Mouse (Mus musculus) heart, adult 2 months (tissue): ENCODE measurements around the gene Pacsin2. TPM values are rescaled to one million over a fixed set of nuclear protein-coding genes. Genes with fewer than 3 reads are reported as not detected.
"Not testable (repeated sequence)": the region's sequence is repeated elsewhere in the genome, so short reads cannot be mapped to it uniquely, and the experiment has no call there.

ENCODE experiments used
- DNase-seq, 2 experiments: peaks; one replicate each; pipeline ENCODE4 v3.0.0; 2021
- H3K27ac ChIP-seq: fragments of 200-600 bp; 2 replicates; pipeline ENCODE4 v1.8.1; 2022
- H3K27me3 ChIP-seq: fragments of 200-500 bp; 2 replicates; pipeline ENCODE4 v1.6.1; 2012; ENCODE audit warnings: mild to moderate bottlenecking, low read length, inconsistent platforms, mixed read lengths; ENCODE audit not compliant: control insufficient read depth, insufficient read depth
- H3K36me3 ChIP-seq: fragments of 200-500 bp; 2 replicates; pipeline ENCODE4 v1.6.1; 2012; ENCODE audit warnings: low read length, inconsistent platforms; ENCODE audit not compliant: control insufficient read depth, insufficient read depth
- H3K4me1 ChIP-seq: fragments of 200-500 bp; 2 replicates; pipeline ENCODE4 v1.6.1; 2011; ENCODE audit warnings: low read length; ENCODE audit not compliant: control insufficient read depth, insufficient read depth
- H3K4me3 ChIP-seq: fragments of 200-600 bp; 2 replicates; pipeline ENCODE4 v1.8.1; 2022
- H3K79me2 ChIP-seq: fragments of 200-500 bp; replicated peaks from 2 replicates; pipeline ENCODE4 v1.6.1; 2012; ENCODE audit warnings: mild to moderate bottlenecking, inconsistent platforms, low read length, moderate library complexity, mixed read lengths; ENCODE audit not compliant: control insufficient read depth, insufficient read depth
- H3K9ac ChIP-seq: fragments of 200-500 bp; 2 replicates; pipeline ENCODE4 v1.6.1; 2012; ENCODE audit warnings: low read depth, mild to moderate bottlenecking, control low read depth, inconsistent platforms, low read length, mixed read lengths
- CTCF ChIP-seq: fragments of 200-600 bp; IDR thresholded peaks from 2 replicates; pipeline ENCODE4 v1.8.1; 2022; ENCODE audit warnings: antibody characterized with exemption, mild to moderate bottlenecking, moderate library complexity
- EP300 ChIP-seq: fragments of 200-500 bp; IDR thresholded peaks from 2 replicates; pipeline ENCODE4 v1.6.1; 2011; ENCODE audit warnings: low read depth, low read length, control low read depth; ENCODE audit not compliant: insufficient read depth
- POLR2A ChIP-seq: fragments of 200-500 bp; IDR thresholded peaks from 2 replicates; pipeline ENCODE4 v1.6.1; 2011; ENCODE audit warnings: mild to moderate bottlenecking, low read depth, low read length, control low read depth; ENCODE audit not compliant: insufficient read depth
- WGBS: fragments of 180-500 bp; shearing (Covaris S2); methylation state at CpG from one replicate; pipeline ENCODE4 v1.1.7; 2018; 5-methylcytosine and 5-hydroxymethylcytosine counted together
- intact Hi-C: fragments of 180-260 bp; cut with DNase I; formaldehyde crosslinking; loops from one replicate; pipeline ENCODE4 v1.15.1; 2025
- long read RNA-seq: library from polyadenylated mRNA; stranded (forward); transcript quantifications from one replicate; pipeline ENCODE4 v2.0.0, GENCODE M21; 2021
- polyA plus RNA-seq: library from polyadenylated mRNA; depleted of rRNA; stranded (reverse); fragments of >200 nt; gene quantifications from 2 replicates; pipeline ENCODE4 v1.2.3, GENCODE M21; 2012; rRNA removed
- total RNA-seq, 2 experiments: library from RNA; stranded (reverse); gene quantifications; 2 replicates each; pipeline ENCODE4 v1.2.3; 2021

The Pacsin2 gene
- total RNA-seq (100 to 1,000 TPM; 200 to 246 TPM), polyA plus RNA-seq (111 and 169 TPM in 2 replicates)
- long read RNA-seq, transcript Pacsin2-203 (11 exons, 3,693 nt): major isoform, 132 of 310 reads
- long read RNA-seq, transcript Pacsin2-202 (11 exons, 3,186 nt): minor isoform, 81 of 310 reads
- long read RNA-seq, transcript Pacsin2-210 (11 exons, 3,103 nt): minor isoform, 7 of 310 reads
- long read RNA-seq, partial matches to known transcripts: 17 of 310 reads
- long read RNA-seq, other reads (novel, unspliced or antisense): 73 of 310 reads

DNA sequence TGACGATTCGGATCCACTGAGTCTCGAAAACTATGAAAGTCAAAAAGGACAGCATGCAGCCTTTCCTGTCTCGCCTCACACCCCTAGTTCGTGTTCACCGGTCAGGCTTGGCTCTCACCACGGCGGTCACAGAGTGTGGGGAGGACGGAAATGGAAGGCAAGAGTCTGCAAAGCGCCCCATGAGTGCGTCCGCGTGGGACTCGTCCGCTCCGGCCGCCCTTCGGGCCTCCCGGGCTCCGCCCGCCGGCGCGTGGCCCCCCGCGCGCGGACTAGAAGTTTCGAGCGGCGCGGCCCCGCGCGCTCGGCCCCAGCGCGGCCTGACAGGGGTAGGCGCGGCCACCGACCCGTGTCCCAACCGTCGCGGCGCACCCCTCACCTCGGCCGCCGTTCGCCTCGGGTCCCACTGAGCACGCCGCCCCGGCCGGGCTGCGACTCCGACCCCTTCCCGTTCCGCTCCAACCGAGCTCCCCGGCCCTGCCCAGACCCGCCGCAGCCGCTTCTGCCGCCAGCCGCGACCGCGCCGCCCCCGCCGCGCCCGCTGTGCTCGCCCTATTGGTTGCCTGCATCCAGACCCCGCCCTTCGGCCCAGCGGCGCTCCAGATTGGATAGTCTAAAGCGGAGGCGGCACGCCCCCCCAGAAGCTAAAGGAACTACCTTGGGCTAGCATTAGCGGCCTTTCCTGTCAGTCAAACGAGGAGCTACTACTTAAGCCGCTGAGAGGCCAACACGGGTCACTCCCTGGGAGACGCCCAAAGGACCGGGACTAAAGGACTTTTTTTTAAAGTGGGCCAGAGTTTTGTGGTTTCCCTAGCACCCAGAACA, at the start of gene Pacsin2:
TSS of gene Pacsin2 (minus strand) at position 524 of the 822 bp plus-strand sequence.
- H3K9ac ChIP-seq: peak within 1 kb of the TSS; percentile 98
- no peaks in the 10 kb centered on the region for H3K27me3 ChIP-seq
- peak within 1 kb of the TSS; percentile 81 for H3K4me3 ChIP-seq
- peak within 1 kb of the TSS; percentile 94 for H3K27ac ChIP-seq
- peaks cover 7% of the 10 kb centered on the region for H3K79me2 ChIP-seq
- intact Hi-C loops: loop anchor here (2.0 kb wide), 1 partner anchor 31 kb away; no protein-coding TSS in a partner anchor
- no peak for TF ChIP-seq CTCF
- TF ChIP-seq EP300: 0 out of 2 replicates have a peak, but pooled peaks have one; percentile 7
- peak; percentile 87 for TF ChIP-seq POLR2A
- peak; percentile 97 to 99 for DNase-seq
- WGBS: 1% methylated on average over 70 of the region's 88 CpGs
- peaks cover 6% of the 10 kb centered on the region for H3K4me1 ChIP-seq
- H3K36me3 ChIP-seq: peaks cover 7% of the 10 kb centered on the region

DNA sequence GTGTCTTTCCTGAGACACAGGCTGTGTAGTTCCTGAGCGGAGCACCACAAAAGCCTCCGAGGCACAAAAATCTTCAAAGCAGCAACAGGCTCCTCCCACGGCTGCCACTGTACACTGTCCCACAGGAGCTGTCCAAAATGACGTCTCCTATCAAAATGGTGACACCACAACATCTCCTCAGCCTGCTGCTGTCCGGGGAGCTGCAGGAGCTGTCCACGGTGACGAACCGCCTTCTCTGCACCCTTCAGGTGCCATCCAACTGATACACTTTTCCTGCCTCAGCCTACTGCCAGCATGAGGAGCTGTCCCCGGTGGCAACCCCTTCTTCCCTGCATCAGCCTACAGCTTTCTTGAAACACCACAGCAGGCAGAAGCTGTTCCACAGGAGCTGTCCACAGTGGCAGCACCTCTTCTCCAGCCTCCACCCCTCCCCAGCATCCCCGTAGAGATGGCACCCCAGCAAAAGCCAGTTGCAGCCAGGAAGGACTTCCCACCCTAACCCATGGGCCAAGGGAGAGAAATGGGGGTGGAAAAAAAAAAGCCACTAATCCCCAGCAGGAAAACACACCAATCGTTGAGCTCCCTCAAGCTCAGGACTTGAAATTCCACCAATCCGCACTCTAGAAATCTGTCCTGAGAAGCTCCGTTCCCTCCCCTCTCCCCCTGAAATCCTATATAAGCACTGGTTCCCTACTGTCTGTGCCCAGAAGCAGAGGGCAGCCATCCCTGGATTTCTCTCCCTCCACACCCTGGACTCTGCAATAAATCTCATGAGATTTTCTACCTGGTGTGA, 48.3 kb upstream of the Pacsin2 start:
- WGBS: 56% methylated on average over 13 of the region's 13 CpGs
- Histone ChIP-seq H3K27ac (no peak overlapping the region), H3K79me2 (no peaks in the 10 kb centered on the region), H3K4me3 (no peak overlapping the region), H3K27me3 (no peaks in the 10 kb centered on the region), H3K4me1 (no peaks in the 10 kb centered on the region), H3K9ac (no peak overlapping the region), H3K36me3 (no peaks in the 10 kb centered on the region)
- no peak for DNase-seq
- TF ChIP-seq POLR2A (no peak), EP300 (no peak), CTCF (no peak)
- intact Hi-C loops: loop anchor here (10.0 kb wide), 1 partner anchor 358 kb away; no protein-coding TSS in a partner anchor

DNA sequence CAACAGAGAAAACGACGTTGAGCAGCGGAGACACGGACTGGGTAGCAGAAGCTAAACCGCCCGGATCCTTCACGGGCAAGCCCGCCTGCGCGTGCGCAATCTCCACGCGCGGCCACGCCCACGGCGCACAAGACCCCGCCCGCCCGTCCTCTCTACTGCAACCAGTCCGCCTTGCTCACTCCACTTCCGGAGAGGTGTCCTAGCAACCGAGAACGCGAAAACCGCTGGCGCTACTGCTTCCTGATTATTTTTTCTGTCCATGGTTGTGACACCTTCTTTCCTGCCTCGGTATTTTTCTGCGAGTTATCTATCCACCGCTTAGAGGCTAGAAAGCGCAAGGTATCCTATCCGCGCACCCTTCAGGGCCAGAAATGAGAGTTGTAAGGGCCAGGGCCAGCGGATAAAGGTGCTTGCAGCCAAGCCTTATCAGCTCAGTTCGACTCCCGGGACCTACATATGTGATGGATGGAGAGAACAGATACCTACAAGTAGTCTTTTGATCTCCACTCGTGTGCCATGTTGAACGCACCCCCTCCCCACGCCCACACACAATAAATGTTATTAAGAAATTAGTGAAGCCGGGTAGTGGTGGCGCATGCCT, 46.5 kb upstream of the Pacsin2 start, which contains the start of gene Ttll1:
TSS of gene Ttll1 (minus strand) at position 89 of the 601 bp plus-strand sequence.
- no peaks in the 10 kb centered on the region for H3K4me1 ChIP-seq
- peak; percentile 97 for DNase-seq
- H3K36me3 ChIP-seq: no peaks in the 10 kb centered on the region
- intact Hi-C loops: loop anchor here (10.0 kb wide), 1 partner anchor 356 kb away; no protein-coding TSS in a partner anchor
- no peaks in the 10 kb centered on the region for H3K79me2 ChIP-seq
- H3K9ac ChIP-seq: peak within 1 kb of the TSS; percentile 75
- TF ChIP-seq CTCF (no peak), POLR2A (peak; percentile 67; the same call in 1 of the 2 replicates), EP300 (0 out of 2 replicates have a peak, but pooled peaks have one; percentile 18)
- H3K27me3 ChIP-seq: no peaks in the 10 kb centered on the region
- peak within 1 kb of the TSS; percentile 48 for H3K4me3 ChIP-seq
- 9% methylated on average over 41 of the region's 41 CpGs for WGBS
- H3K27ac ChIP-seq: peak within 1 kb of the TSS; percentile 36; the same call in 1 of the 2 replicates

- DNase-seq: no peak
- TF ChIP-seq CTCF: peak; percentile 29
- no peak for TF ChIP-seq EP300
- TF ChIP-seq POLR2A: no peak; the same call in 1 of the 2 replicates
- 26% methylated on average over 17 of the region's 17 CpGs for WGBS
- Histone ChIP-seq H3K36me3 (no peaks in the 10 kb centered on the region), H3K4me1 (no peaks in the 10 kb centered on the region), H3K4me3 (peak overlapping the region; percentile 48), H3K79me2 (no peaks in the 10 kb centered on the region), H3K9ac (peak overlapping the region; percentile 75), H3K27ac (peak overlapping the region; percentile 36; the same call in 1 of the 2 replicates), H3K27me3 (no peaks in the 10 kb centered on the region)
- intact Hi-C loops: loop anchor here (10.0 kb wide), 1 partner anchor 355 kb away; no protein-coding TSS in a partner anchor
These were observed 45.8 kb upstream of the Pacsin2 start for GRCm38 (mm10) chr15:83509950-83510804.

DNA sequence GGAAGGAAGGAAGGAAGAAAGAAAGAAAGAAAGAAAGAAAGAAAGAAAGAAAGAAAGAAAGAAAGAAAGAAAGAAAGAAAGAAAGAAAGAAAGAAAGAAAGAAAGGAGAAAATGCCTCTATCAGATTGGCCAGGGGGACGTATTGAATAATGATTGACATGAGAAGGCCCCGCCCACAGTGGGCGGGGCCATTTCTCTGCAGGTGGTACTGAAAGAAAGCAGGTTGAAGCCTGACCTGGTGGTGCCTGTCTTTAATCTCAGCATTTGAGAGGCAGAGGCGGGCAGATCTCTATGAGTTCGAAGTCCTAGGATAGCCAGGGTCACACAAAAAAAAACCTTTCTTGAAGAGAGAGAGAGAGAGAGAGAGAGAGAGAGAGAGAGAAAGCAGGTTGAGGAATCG, 37.1 kb upstream of the Pacsin2 start:
- DNase-seq, H3K27me3 ChIP-seq, H3K36me3 ChIP-seq, H3K79me2 ChIP-seq, H3K4me1 ChIP-seq, H3K4me3 ChIP-seq, H3K27ac ChIP-seq, intact Hi-C loops, H3K9ac ChIP-seq: not testable (repeated sequence)
- WGBS: 75% methylated on average over 6 of the region's 6 CpGs
